Mouse (Mus musculus) heart, embryonic 15.5 days (tissue): ENCODE data around the gene Zfp560. TPM values are rescaled to one million over a fixed set of nuclear protein-coding genes. Genes with fewer than 3 reads are reported as not detected.

Experiments used
- ATAC-seq: fragments of 200-750 bp; cut with Nextera tagmentation; replicated peaks from 2 replicates; pipeline ENCODE4 v1.8.0; 2017; ENCODE audit warnings: low read depth, moderate TSS enrichment; ENCODE audit not compliant: insufficient number of reproducible peaks, insufficient read depth, low FRiP score
- H3K27ac ChIP-seq: fragments of 300-500 bp; sonication (generic); 2 replicates; pipeline ENCODE4 v1.5.1; 2015; ENCODE audit warnings: mild to moderate bottlenecking, inconsistent platforms
- H3K27me3 ChIP-seq: fragments of 300-500 bp; sonication (generic); 2 replicates; pipeline ENCODE4 v1.6.1; 2015; ENCODE audit warnings: inconsistent platforms
- H3K36me3 ChIP-seq: fragments of 300-500 bp; sonication (generic); 2 replicates; pipeline ENCODE4 v1.6.1; 2015; ENCODE audit warnings: mild to moderate bottlenecking, inconsistent platforms
- H3K4me1 ChIP-seq: fragments of 300-500 bp; sonication (generic); replicated peaks from 2 replicates; pipeline ENCODE4 v1.6.1; 2015; ENCODE audit warnings: inconsistent platforms
- H3K4me2 ChIP-seq: fragments of 300-500 bp; sonication (generic); 2 replicates; pipeline ENCODE4 v1.6.1; 2015; ENCODE audit warnings: inconsistent platforms, mild to moderate bottlenecking, moderate library complexity
- H3K4me3 ChIP-seq: fragments of 300-500 bp; sonication (generic); 2 replicates; pipeline ENCODE4 v1.5.1; 2015; ENCODE audit warnings: mild to moderate bottlenecking, inconsistent platforms
- H3K9ac ChIP-seq: fragments of 300-500 bp; sonication (generic); 2 replicates; pipeline ENCODE4 v1.6.1; 2015; ENCODE audit warnings: mild to moderate bottlenecking, inconsistent platforms
- H3K9me3 ChIP-seq: fragments of 300-500 bp; sonication (generic); replicated peaks from 2 replicates; pipeline ENCODE4 v1.6.1; 2016; ENCODE audit warnings: inconsistent platforms
- WGBS: fragments of 180-500 bp; shearing (Covaris S2); methylation state at CpG from one replicate; pipeline ENCODE4 v1.1.7; 2015; ENCODE audit warnings: mixed read lengths; 5-methylcytosine and 5-hydroxymethylcytosine counted together
- polyA plus RNA-seq: library from polyadenylated mRNA; unstranded; fragments of >200 nt; fragmentation: Nextera tagmentation; extraction: Ambion mirVana; gene quantifications from 2 replicates; pipeline ENCODE4 v1.2.1, GENCODE M21; 2015

Zfp560 gene
- polyA plus RNA-seq: 23.7 and 30.8 TPM in 2 replicates

- 0 out of 2 replicates have a peak, but pooled peaks cover 3% of the 10 kb centered on the region for H3K9me3 ChIP-seq
- ATAC-seq: peak; percentile 96
- H3K27me3 ChIP-seq: no peaks in the 10 kb centered on the region
- H3K4me1 ChIP-seq: peaks cover 7% of the 10 kb centered on the region
- WGBS: 1% methylated on average over 40 of the region's 40 CpGs
- H3K4me2 ChIP-seq: peak within 1 kb of the TSS; percentile 80
- no peaks in the 10 kb centered on the region for H3K36me3 ChIP-seq
- H3K4me3 ChIP-seq: peak within 1 kb of the TSS; percentile 65
- H3K27ac ChIP-seq: peak within 1 kb of the TSS; percentile 64
- peak within 1 kb of the TSS; percentile 56 for H3K9ac ChIP-seq
Observed at GRCm38 (mm10) chr9:20384532-20385342, at the start of gene Zfp560. Gene Zfp560 (minus strand): TSS chr9:20385177.

GRCm38 (mm10) chr9:20430004-20430403 is 45.0 kb upstream of the Zfp560 start:
- Histone ChIP-seq H3K36me3 (no peaks in the 10 kb centered on the region), H3K4me1 (no peaks in the 10 kb centered on the region), H3K27ac (no peak overlapping the region), H3K9me3 (no peaks in the 10 kb centered on the region), H3K4me2 (no peak overlapping the region), H3K9ac (no peak overlapping the region), H3K4me3 (no peak overlapping the region), H3K27me3 (no peaks in the 10 kb centered on the region)
- WGBS: 81% methylated on average over 3 of the region's 3 CpGs
- ATAC-seq: no peak

GRCm38 (mm10) chr9:20411460-20411859 is 26.5 kb upstream of the Zfp560 start:
- no peaks in the 10 kb centered on the region for H3K36me3 ChIP-seq
- no peak overlapping the region for H3K9ac ChIP-seq
- ATAC-seq: no peak
- no peak overlapping the region for H3K4me3 ChIP-seq
- no peak overlapping the region for H3K4me2 ChIP-seq
- no peak overlapping the region for H3K27ac ChIP-seq
- WGBS: 50% methylated on average over 1 of the region's 1 CpGs
- H3K9me3 ChIP-seq: no peaks in the 10 kb centered on the region
- no peaks in the 10 kb centered on the region for H3K4me1 ChIP-seq
- no peaks in the 10 kb centered on the region for H3K27me3 ChIP-seq

- H3K27me3 ChIP-seq: no peaks in the 10 kb centered on the region
- H3K9ac ChIP-seq: no peak overlapping the region
- H3K4me2 ChIP-seq: no peak overlapping the region
- H3K9me3 ChIP-seq: no peaks in the 10 kb centered on the region
- H3K36me3 ChIP-seq: no peaks in the 10 kb centered on the region
- no peaks in the 10 kb centered on the region for H3K4me1 ChIP-seq
- no peak for ATAC-seq
- WGBS: 86% methylated on average over 2 of the region's 2 CpGs
- H3K27ac ChIP-seq: no peak overlapping the region
- no peak overlapping the region for H3K4me3 ChIP-seq
Observed at GRCm38 (mm10) chr9:20409319-20409718, 24.3 kb upstream of the Zfp560 start.

GRCm38 (mm10) chr9:20385343-20385703 is 346 bp upstream of the Zfp560 start:
- H3K27me3 ChIP-seq: no peaks in the 10 kb centered on the region
- no peaks in the 10 kb centered on the region for H3K36me3 ChIP-seq
- 0 out of 2 replicates have a peak, but pooled peaks cover under 1% of the 10 kb centered on the region for H3K9me3 ChIP-seq
- H3K4me3 ChIP-seq: peak overlapping the region; percentile 65
- peak overlapping the region; percentile 80 for H3K4me2 ChIP-seq
- WGBS: 14% methylated on average over 16 of the region's 16 CpGs
- H3K4me1 ChIP-seq: peaks cover 7% of the 10 kb centered on the region
- peak overlapping the region; percentile 62 for H3K27ac ChIP-seq
- peak; percentile 30; the same call in 1 of the 2 replicates for ATAC-seq
- H3K9ac ChIP-seq: peak overlapping the region; percentile 56

GRCm38 (mm10) chr9:20383659-20384058 is 1.3 kb downstream of the Zfp560 start:
- Histone ChIP-seq H3K27ac (no peak overlapping the region), H3K9ac (no peak overlapping the region), H3K36me3 (no peaks in the 10 kb centered on the region), H3K9me3 (0 out of 2 replicates have a peak, but pooled peaks cover 3% of the 10 kb centered on the region), H3K4me3 (no peak overlapping the region), H3K4me2 (peak overlapping the region; percentile 80; the same call in 1 of the 2 replicates), H3K27me3 (no peaks in the 10 kb centered on the region), H3K4me1 (peaks cover 7% of the 10 kb centered on the region)
- 80% methylated on average over 7 of the region's 7 CpGs for WGBS
- no peak for ATAC-seq

- 86% methylated on average over 1 of the region's 1 CpGs for WGBS
Observed at GRCm38 (mm10) chr9:20374712-20375111, 10.3 kb downstream of the Zfp560 start.

GRCm38 (mm10) chr9:20367311-20367710 is 17.7 kb downstream of the Zfp560 start:
- Histone ChIP-seq H3K4me3 (no peak overlapping the region), H3K27me3 (no peaks in the 10 kb centered on the region), H3K9me3 (0 out of 2 replicates have a peak, but pooled peaks cover 2% of the 10 kb centered on the region), H3K36me3 (0 out of 2 replicates have a peak, but pooled peaks cover 3% of the 10 kb centered on the region), H3K27ac (no peak overlapping the region), H3K9ac (no peak overlapping the region), H3K4me2 (no peak overlapping the region), H3K4me1 (no peaks in the 10 kb centered on the region)
- ATAC-seq: no peak
- WGBS: 85% methylated on average over 2 of the region's 2 CpGs

More at GRCm38 (mm10) chr9:20374712-20375111, 10.3 kb downstream of the Zfp560 start:
- H3K4me1 ChIP-seq: no peaks in the 10 kb centered on the region
- no peaks in the 10 kb centered on the region for H3K27me3 ChIP-seq
- ATAC-seq: no peak
- H3K27ac ChIP-seq: no peak overlapping the region
- no peak overlapping the region for H3K9ac ChIP-seq
- no peaks in the 10 kb centered on the region for H3K9me3 ChIP-seq
- H3K4me3 ChIP-seq: no peak overlapping the region
- H3K4me2 ChIP-seq: no peak overlapping the region
- H3K36me3 ChIP-seq: no peaks in the 10 kb centered on the region

- Histone ChIP-seq H3K36me3 (peaks cover 29% of the 10 kb centered on the region), H3K4me2 (no peak overlapping the region), H3K4me1 (no peaks in the 10 kb centered on the region), H3K9me3 (0 out of 2 replicates have a peak, but pooled peaks cover 4% of the 10 kb centered on the region), H3K9ac (no peak overlapping the region), H3K4me3 (no peak overlapping the region), H3K27ac (no peak overlapping the region), H3K27me3 (no peaks in the 10 kb centered on the region)
- ATAC-seq: no peak
- 76% methylated on average over 4 of the region's 4 CpGs for WGBS
Observed at GRCm38 (mm10) chr9:20348501-20348900, 36.5 kb downstream of the Zfp560 start.

- no peaks in the 10 kb centered on the region for H3K4me1 ChIP-seq
- no peak within 1 kb of the TSS for H3K9ac ChIP-seq
- no peak within 1 kb of the TSS for H3K4me2 ChIP-seq
- no peak for ATAC-seq
- no peaks in the 10 kb centered on the region for H3K36me3 ChIP-seq
- H3K4me3 ChIP-seq: no peak within 1 kb of the TSS
- no peaks in the 10 kb centered on the region for H3K9me3 ChIP-seq
- H3K27me3 ChIP-seq: no peaks in the 10 kb centered on the region
- no peak within 1 kb of the TSS for H3K27ac ChIP-seq
Observed at GRCm38 (mm10) chr9:20335994-20336393, 49.0 kb downstream of the Zfp560 start, which contains the start of gene Olfr18. Gene Olfr18 (minus strand): TSS chr9:20336094.

- Histone ChIP-seq H3K4me1 (no peaks in the 10 kb centered on the region), H3K27me3 (no peaks in the 10 kb centered on the region), H3K4me2 (no peak within 1 kb of the TSS), H3K27ac (no peak within 1 kb of the TSS), H3K9ac (no peak within 1 kb of the TSS), H3K9me3 (no peaks in the 10 kb centered on the region), H3K36me3 (no peaks in the 10 kb centered on the region), H3K4me3 (no peak within 1 kb of the TSS)
- WGBS: 78% methylated on average over 1 of the region's 1 CpGs
- ATAC-seq: no peak
Observed at GRCm38 (mm10) chr9:20298232-20298631, 86.7 kb downstream of the Zfp560 start, which contains the start of gene Olfr873. Gene Olfr873 (plus strand): TSS chr9:20298532.
